ENCODE assay signal across 20 mouse cellular contexts in the genomic region with DNA sequence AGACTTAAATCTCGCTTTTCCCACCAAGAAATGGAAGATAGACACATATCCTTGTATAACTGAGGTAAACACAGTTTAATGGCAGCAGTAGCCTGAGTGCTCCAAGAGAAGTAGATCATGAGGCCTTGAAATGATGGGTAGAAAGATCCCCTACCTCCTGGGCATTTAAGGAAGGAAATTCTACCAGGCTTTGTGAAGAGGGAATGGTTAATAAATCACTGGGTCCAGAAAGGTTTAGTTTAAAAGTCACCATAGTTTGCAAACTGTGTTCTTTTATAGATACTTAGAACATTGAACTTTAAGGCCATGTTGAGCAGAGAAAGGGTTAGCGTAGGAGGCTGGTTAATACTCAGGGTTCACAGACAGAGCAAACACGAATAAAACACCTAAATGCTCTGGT.
A peak's percentile ranks its signal among the peaks of the same experiment; 100 is the strongest.
DNase-seq lines count a peak whose midpoint lies in the region; ATAC-seq and TF ChIP-seq lines count a peak whose summit lies in the region.
"Had no signal": no experiment of that assay in that cellular context is flagged by ENCODE, and none has a peak within 500 bp of the region (broad histone marks: within the 10 kb centered on the region; RNA-seq: fewer than 3 reads in every experiment).

No protein-coding gene starts in this region.

- H3K27ac ChIP-seq in kidney, adult 2 months (ENCODE audit: insufficient read depth, low read depth, low read length), result peak overlapping the region; percentile 42
- H3K27ac ChIP-seq in kidney, embryonic 15.5 days, result peak overlapping the region; percentile 29; the same call in 1 of the 2 replicates
- peak overlapping the region; percentile 43; the same call in 1 of the 2 replicates for H3K27ac ChIP-seq in kidney, embryonic 16.5 days (ENCODE audit: low read length)

- peak; percentile 66 for DNase-seq in kidney, adult 2 months
- no peak for DNase-seq in kidney, postnatal 14 days
- DNase-seq in kidney, adult 9 months, result peak; percentile 72
- DNase-seq in kidney, postnatal 10 days, result no peak
- no peak for DNase-seq in kidney, adult 18-20 months
- no peak for DNase-seq in kidney, postnatal 4 days
- DNase-seq: adrenal gland, adult 2 months; adrenal gland, adult 8-10 months; adrenal gland, postnatal 10 days; adrenal gland, postnatal 25 days; B cell, adult 2 months; cerebellum, adult 11 months; cerebellum, adult 11-12 months had no signal

- H3K4me2 ChIP-seq in kidney, embryonic 15.5 days, result no peak overlapping the region
- H3K4me2 ChIP-seq in kidney, embryonic 16.5 days (replicated peaks; ENCODE audit: low read depth, low read length), result no peak overlapping the region

- no peak for ATAC-seq in kidney, embryonic 15.5 days (replicated peaks; ENCODE audit: low FRiP score)
- no peak for ATAC-seq in kidney, embryonic 16.5 days (ENCODE audit: low FRiP score, low TSS enrichment)
- ATAC-seq: activated CD4-positive, CD25-positive, alpha-beta regulatory T cell, adult 4 months; CD4-positive, CD25-positive, alpha-beta regulatory T cell, adult 4 months; Patski had no signal

- peaks cover 20% of the 10 kb centered on the region for H3K4me1 ChIP-seq in kidney, adult 2 months (ENCODE audit: control insufficient read depth, insufficient read depth, low read length)
- peaks cover 31% of the 10 kb centered on the region for H3K4me1 ChIP-seq in kidney, embryonic 15.5 days
- H3K4me1 ChIP-seq in kidney, embryonic 16.5 days (ENCODE audit: insufficient read depth, low read length), result peaks cover 16% of the 10 kb centered on the region; the same call in 1 of the 2 replicates

- no peak overlapping the region for H3K9ac ChIP-seq in kidney, embryonic 15.5 days
- H3K9ac ChIP-seq in kidney, embryonic 16.5 days (replicated peaks; ENCODE audit: low read length), result no peak overlapping the region

- no peaks in the 10 kb centered on the region for H3K27me3 ChIP-seq in kidney, adult 2 months (replicated peaks; ENCODE audit: control insufficient read depth, insufficient read depth, low read length)
- H3K27me3 ChIP-seq in kidney, embryonic 15.5 days, result no peaks in the 10 kb centered on the region
- no peaks in the 10 kb centered on the region for H3K27me3 ChIP-seq in kidney, embryonic 16.5 days (ENCODE audit: insufficient read depth, low read length)
- H3K27me3 ChIP-seq: CH12.LX, Patski had no signal

- TF ChIP-seq POLR2A in kidney, adult 2 months (IDR thresholded peaks at IDR 0.05; ENCODE audit: low read depth, low read length), result no peak

- no peaks in the 10 kb centered on the region for H3K36me3 ChIP-seq in kidney, adult 2 months (ENCODE audit: control insufficient read depth, insufficient read depth, low read length)
- no peaks in the 10 kb centered on the region for H3K36me3 ChIP-seq in kidney, embryonic 15.5 days
- no peaks in the 10 kb centered on the region for H3K36me3 ChIP-seq in kidney, embryonic 16.5 days (ENCODE audit: insufficient read depth, low read length)
- H3K36me3 ChIP-seq: G1E had no signal

- no peak for TF ChIP-seq CTCF in kidney, adult 2 months (conservative IDR thresholded peaks at IDR 0.05; ENCODE audit: insufficient read depth, insufficient read length, low read depth, low read length)

- WGBS in kidney, adult 2 months, result 70% methylated on average over 3 of the region's 3 CpGs
- WGBS in kidney, embryonic 15.5 days, result 72% methylated on average over 3 of the region's 3 CpGs
- 68% methylated on average over 3 of the region's 3 CpGs for WGBS in kidney, embryonic 16.5 days

- no peaks in the 10 kb centered on the region for H3K9me3 ChIP-seq in kidney, embryonic 15.5 days (replicated peaks)
- H3K9me3 ChIP-seq in kidney, embryonic 16.5 days (ENCODE audit: low read length), result no peaks in the 10 kb centered on the region

- no peak overlapping the region for H3K4me3 ChIP-seq in kidney, adult 2 months (ENCODE audit: insufficient read depth, low read depth, low read length)
- H3K4me3 ChIP-seq in kidney, embryonic 15.5 days (replicated peaks), result no peak overlapping the region
- no peak overlapping the region for H3K4me3 ChIP-seq in kidney, embryonic 16.5 days (ENCODE audit: low read length)

Comparison
In these comparisons a context has a peak if more than half of its experiments do, and no peak if none do; other contexts are left out.
1. DNase-seq: peak in kidney, adult 2 months (single experiment) and kidney, adult 9 months (single experiment); none in kidney, postnatal 14 days (single experiment), kidney, postnatal 10 days (single experiment), kidney, adult 18-20 months (single experiment) and kidney, postnatal 4 days (0 of 2).
2. Peak in every context shown above with its lines, with median percentiles within 50 percentile points of each other: H3K27ac ChIP-seq.